9 mouse cellular contexts compared by ENCODE assay signal in the genomic region with DNA sequence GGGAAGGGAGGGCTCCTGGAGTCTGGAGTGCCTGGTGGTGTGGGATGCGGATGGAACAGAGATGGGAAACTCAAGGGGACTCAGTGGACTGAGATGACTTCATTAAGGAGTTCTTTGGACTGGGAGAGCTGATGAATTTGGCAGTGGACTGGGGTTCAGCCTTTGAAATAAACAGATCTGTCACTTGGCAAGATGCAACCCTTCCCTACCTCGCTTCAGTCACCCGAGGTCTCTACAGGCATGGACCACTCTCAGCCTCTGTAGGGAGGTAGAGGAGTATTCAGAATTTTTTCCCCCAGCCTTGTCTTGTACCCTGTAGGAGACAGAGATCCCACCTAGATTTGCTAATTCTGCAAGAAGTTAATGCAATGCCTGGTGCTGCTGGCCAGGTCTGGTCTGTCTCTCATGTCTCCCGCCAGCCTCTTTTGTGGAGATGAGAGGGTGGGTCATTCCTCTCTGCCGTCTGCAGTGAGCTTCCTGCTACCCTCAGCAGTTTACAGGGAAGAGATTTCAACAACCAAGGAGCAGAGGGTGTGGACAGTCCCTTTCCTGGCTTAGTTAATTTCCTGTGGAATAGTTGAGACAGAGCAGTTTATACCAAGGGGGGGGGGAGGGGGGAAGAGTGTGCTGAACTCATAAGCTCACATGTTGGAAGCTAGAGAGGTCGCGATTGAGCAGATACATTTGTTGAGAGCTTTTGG.
DNase-seq lines count a peak whose midpoint lies in the region; ATAC-seq and TF ChIP-seq lines count a peak whose summit lies in the region.
"Had no signal": no experiment of that assay in that cellular context is flagged by ENCODE, and none has a peak within 500 bp of the region (broad histone marks: within the 10 kb centered on the region; RNA-seq: fewer than 3 reads in every experiment).

No protein-coding gene starts in this region.

- H3K9me3 ChIP-seq in midbrain, embryonic 10.5 days (replicated peaks): no peaks in the 10 kb centered on the region
- H3K9me3 ChIP-seq in midbrain, embryonic 13.5 days: no peaks in the 10 kb centered on the region
- H3K9me3 ChIP-seq in limb, embryonic 13.5 days: no peaks in the 10 kb centered on the region
- no peaks in the 10 kb centered on the region for H3K9me3 ChIP-seq in stomach, embryonic 15.5 days

- H3K27me3 ChIP-seq in midbrain, embryonic 10.5 days (ENCODE audit: low read depth, poor library complexity, severe bottlenecking): no peaks in the 10 kb centered on the region
- H3K27me3 ChIP-seq in midbrain, embryonic 13.5 days: no peaks in the 10 kb centered on the region
- no peaks in the 10 kb centered on the region for H3K27me3 ChIP-seq in limb, embryonic 13.5 days
- no peaks in the 10 kb centered on the region for H3K27me3 ChIP-seq in stomach, embryonic 15.5 days (replicated peaks)

- no peak overlapping the region for H3K9ac ChIP-seq in midbrain, embryonic 13.5 days (replicated peaks)
- H3K9ac ChIP-seq in limb, embryonic 13.5 days: no peak overlapping the region
- no peak overlapping the region for H3K9ac ChIP-seq in stomach, embryonic 15.5 days

- 73% methylated on average over 7 of the region's 7 CpGs for WGBS in midbrain, embryonic 10.5 days
- 69% methylated on average over 7 of the region's 7 CpGs for WGBS in midbrain, embryonic 13.5 days
- WGBS in limb, embryonic 13.5 days: 27% methylated on average over 7 of the region's 7 CpGs
- WGBS in stomach, embryonic 15.5 days: 29% methylated on average over 7 of the region's 7 CpGs

- no peak overlapping the region for H3K4me3 ChIP-seq in midbrain, embryonic 10.5 days
- H3K4me3 ChIP-seq in midbrain, embryonic 13.5 days (replicated peaks): no peak overlapping the region
- H3K4me3 ChIP-seq in limb, embryonic 13.5 days: no peak overlapping the region
- H3K4me3 ChIP-seq in stomach, embryonic 15.5 days (replicated peaks): no peak overlapping the region
- H3K4me3 ChIP-seq in left cerebral cortex, adult 2 months: no peak overlapping the region
- H3K4me3 ChIP-seq: erythroblast, embryonic 14.5 days had no signal

- no peak for DNase-seq in midbrain, embryonic 10.5 days (ENCODE audit: low spot score)
- peak; percentile 59 to 69 for DNase-seq in heart, postnatal 10 days
- DNase-seq in frontal cortex, postnatal 36 days (ENCODE audit: low spot score in 2 of 2): no peak
- DNase-seq in left cerebral cortex, adult 2 months (ENCODE audit: extremely low spot score in 1 of 2, low spot score in 2 of 2): no peak
- DNase-seq in layer of hippocampus, adult 11-12 months (ENCODE audit: low spot score): no peak

- peaks cover 19% of the 10 kb centered on the region for H3K4me1 ChIP-seq in midbrain, embryonic 10.5 days
- peaks cover 28% of the 10 kb centered on the region for H3K4me1 ChIP-seq in midbrain, embryonic 13.5 days (replicated peaks)
- H3K4me1 ChIP-seq in limb, embryonic 13.5 days: peaks cover 42% of the 10 kb centered on the region
- peaks cover 14% of the 10 kb centered on the region; the same call in 1 of the 2 replicates for H3K4me1 ChIP-seq in stomach, embryonic 15.5 days

- H3K27ac ChIP-seq in midbrain, embryonic 10.5 days (replicated peaks): peak overlapping the region; percentile 7; the same call in 1 of the 2 replicates
- no peak overlapping the region for H3K27ac ChIP-seq in midbrain, embryonic 13.5 days
- H3K27ac ChIP-seq in limb, embryonic 13.5 days: peak overlapping the region; percentile 55; the same call in 1 of the 2 replicates
- peak overlapping the region; percentile 82 for H3K27ac ChIP-seq in stomach, embryonic 15.5 days
- no peak overlapping the region for H3K27ac ChIP-seq in left cerebral cortex, adult 2 months

- H3K36me3 ChIP-seq in midbrain, embryonic 10.5 days: no peaks in the 10 kb centered on the region
- no peaks in the 10 kb centered on the region for H3K36me3 ChIP-seq in midbrain, embryonic 13.5 days
- no peaks in the 10 kb centered on the region for H3K36me3 ChIP-seq in limb, embryonic 13.5 days
- H3K36me3 ChIP-seq in stomach, embryonic 15.5 days: no peaks in the 10 kb centered on the region

- intact Hi-C loops in heart, postnatal 10 days (cut with DNase I): no loop called here
- intact Hi-C loops in left cerebral cortex, adult 2 months (cut with DNase I): no loop called here

- ATAC-seq in midbrain, embryonic 13.5 days: no peak
- ATAC-seq in limb, embryonic 13.5 days (ENCODE audit: low FRiP score, low read depth): peak; percentile 32; the same call in 1 of the 2 replicates
- ATAC-seq in stomach, embryonic 15.5 days (ENCODE audit: insufficient read depth, low FRiP score, low read depth): peak; percentile 81

- H3K4me2 ChIP-seq in midbrain, embryonic 13.5 days (replicated peaks): no peak overlapping the region
- H3K4me2 ChIP-seq in limb, embryonic 13.5 days (replicated peaks): 0 out of 2 replicates have a peak overlapping the region, but pooled peaks have one; percentile 1
- peak overlapping the region; percentile 11; the same call in 1 of the 2 replicates for H3K4me2 ChIP-seq in stomach, embryonic 15.5 days

- TF ChIP-seq CTCF in left cerebral cortex, adult 2 months (IDR thresholded peaks at IDR 0.05): no peak

Comparison
In these comparisons a context has a peak if more than half of its experiments do, and no peak if none do; other contexts are left out.
1. H3K27ac ChIP-seq: peak in midbrain, embryonic 10.5 days (single experiment), limb, embryonic 13.5 days (single experiment) and stomach, embryonic 15.5 days (single experiment); none in midbrain, embryonic 13.5 days (single experiment) and left cerebral cortex, adult 2 months (single experiment).
2. DNase-seq: peak in heart, postnatal 10 days (2 of 2); none in midbrain, embryonic 10.5 days (single experiment), frontal cortex, postnatal 36 days (0 of 2), left cerebral cortex, adult 2 months (0 of 2) and layer of hippocampus, adult 11-12 months (single experiment).